Mouse (Mus musculus): Measurements from ENCODE around the gene Efhd1. TPM values are rescaled to one million over a fixed set of nuclear protein-coding genes. Genes with fewer than 3 reads are reported as not detected.

The Efhd1 gene
- total and polyA plus RNA-seq, 3 experiments, result 0.15 TPM; not detected in 2

DNA sequence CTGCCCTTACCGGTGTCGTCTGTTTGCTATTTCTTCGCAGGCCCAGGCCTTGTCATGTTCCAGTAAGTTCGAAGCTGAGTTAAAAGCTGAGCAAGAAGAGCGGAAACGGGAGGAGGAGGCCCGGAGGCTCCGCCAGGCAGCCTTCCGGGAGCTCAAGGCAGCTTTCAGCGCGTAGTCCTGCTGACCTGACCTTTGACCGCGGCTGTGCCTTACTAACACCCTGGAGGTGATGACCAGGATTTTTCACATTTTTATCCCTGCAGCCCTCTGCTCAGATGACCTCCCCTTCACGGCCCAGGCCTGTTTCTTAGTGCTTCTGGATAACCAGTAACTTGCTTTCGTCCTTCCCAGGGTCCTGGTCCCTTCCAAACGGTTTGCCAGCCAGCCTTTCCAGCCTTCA lies 45.5 kb downstream of the Efhd1 start:
- Histone ChIP-seq H3K79me2 (ENCODE audit: control insufficient read depth, insufficient read depth, low read length, poor library complexity) (no peaks in the 10 kb centered on the region), H3K27ac (ENCODE audit: control insufficient read depth, low read depth, low read length) (no peak overlapping the region), H3K36me3 (ENCODE audit: control insufficient read depth in 1 of 2, insufficient read depth in 2 of 2, low read length in 2 of 2) (no peaks in the 10 kb centered on the region), H3K9ac (ENCODE audit: control insufficient read depth, low read depth, low read length, poor library complexity, severe bottlenecking) (no peak overlapping the region), H3K9me3 (replicated peaks; ENCODE audit: insufficient read depth, low read length) (no peaks in the 10 kb centered on the region), H3K4me3 (ENCODE audit: control insufficient read depth in 1 of 2, insufficient read depth in 1 of 2, low read depth in 2 of 2, low read length in 2 of 2) (no peak overlapping the region), H3K4me1 (ENCODE audit: control insufficient read depth in 1 of 2, insufficient read depth in 2 of 2, low read length in 2 of 2) (no peaks in the 10 kb centered on the region), H3K27me3 (ENCODE audit: control insufficient read depth in 1 of 2, insufficient read depth in 2 of 2, low read length in 2 of 2) (peaks cover 2 to 5% of the 10 kb centered on the region in 2 experiments; a peak in 2 of 4 replicates)
- TF ChIP-seq NELFE (IDR thresholded peaks at IDR 0.05; ENCODE audit: low read depth, low read length) (no peak), SMC3 (IDR thresholded peaks at IDR 0.05; ENCODE audit: low read depth, low read length) (no peak), POLR2AphosphoS5 (IDR thresholded peaks at IDR 0.05; ENCODE audit: borderline replicate concordance, low read depth, low read length) (no peak)
- no peak for DNase-seq (ENCODE audit: low read depth, low spot score)

DNA sequence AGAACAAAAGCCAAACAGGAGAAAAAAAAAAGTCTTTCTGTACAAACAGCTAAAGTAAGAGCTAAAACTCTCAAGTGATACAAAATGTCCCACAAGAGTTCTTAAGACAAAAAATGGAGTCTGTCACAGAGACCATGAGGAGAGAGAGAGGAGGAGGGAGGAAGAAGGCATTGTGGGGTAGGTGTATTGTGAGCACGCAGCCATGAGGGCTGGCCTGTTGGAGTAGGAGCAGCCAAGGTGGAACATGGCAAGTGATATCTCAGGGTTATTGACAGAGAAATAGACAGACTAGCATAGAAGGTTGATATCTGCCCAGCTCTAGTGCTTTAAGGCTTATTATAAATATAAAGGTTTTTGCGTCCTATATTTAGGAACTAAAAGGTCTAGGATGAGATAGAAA lies 48.5 kb downstream of the Efhd1 start:
- Histone ChIP-seq H3K4me3 (ENCODE audit: control insufficient read depth in 1 of 2, insufficient read depth in 1 of 2, low read depth in 2 of 2, low read length in 2 of 2) (no peak overlapping the region), H3K27ac (ENCODE audit: control insufficient read depth, low read depth, low read length) (no peak overlapping the region), H3K9me3 (replicated peaks; ENCODE audit: insufficient read depth, low read length) (no peaks in the 10 kb centered on the region), H3K4me1 (ENCODE audit: control insufficient read depth in 1 of 2, insufficient read depth in 2 of 2, low read length in 2 of 2) (peaks cover 0 to 7% of the 10 kb centered on the region in 2 experiments; a peak in 3 of 4 replicates), H3K79me2 (ENCODE audit: control insufficient read depth, insufficient read depth, low read length, poor library complexity) (no peaks in the 10 kb centered on the region), H3K9ac (ENCODE audit: control insufficient read depth, low read depth, low read length, poor library complexity, severe bottlenecking) (no peak overlapping the region), H3K36me3 (ENCODE audit: control insufficient read depth in 1 of 2, insufficient read depth in 2 of 2, low read length in 2 of 2) (peaks cover 0 to 9% of the 10 kb centered on the region in 2 experiments; a peak in 2 of 4 replicates), H3K27me3 (ENCODE audit: control insufficient read depth in 1 of 2, insufficient read depth in 2 of 2, low read length in 2 of 2) (peaks cover 0 to 2% of the 10 kb centered on the region in 2 experiments; a peak in 1 of 4 replicates)
- no peak for DNase-seq (ENCODE audit: low read depth, low spot score)
- TF ChIP-seq SIN3A (IDR thresholded peaks at IDR 0.05; ENCODE audit: low read length), result no peak

DNA sequence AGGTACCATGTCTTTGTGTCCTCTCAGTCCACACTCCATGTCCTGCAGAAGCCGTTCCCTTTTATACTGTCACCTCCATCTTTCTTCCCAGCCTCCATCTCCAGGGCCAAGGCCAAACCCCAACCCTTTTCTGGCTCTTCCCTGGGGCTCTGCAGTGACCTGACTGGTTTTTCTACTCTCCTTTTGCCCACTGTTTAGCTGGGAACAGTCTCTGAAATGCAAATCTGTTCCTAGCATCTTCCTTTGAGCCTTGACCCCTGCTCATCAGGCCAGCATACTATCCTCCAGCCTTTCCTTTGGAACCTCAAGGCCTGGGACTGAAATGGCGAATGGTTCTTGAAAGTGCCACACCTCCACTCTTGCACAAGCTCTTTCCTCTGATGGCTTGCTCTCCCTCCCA lies 49.0 kb downstream of the Efhd1 start:
- H3K79me2 ChIP-seq (ENCODE audit: control insufficient read depth, insufficient read depth, low read length, poor library complexity), result no peaks in the 10 kb centered on the region
- no peak overlapping the region for H3K9ac ChIP-seq (ENCODE audit: control insufficient read depth, low read depth, low read length, poor library complexity, severe bottlenecking)
- H3K9me3 ChIP-seq (replicated peaks; ENCODE audit: insufficient read depth, low read length), result no peaks in the 10 kb centered on the region
- TF ChIP-seq USF2 (IDR thresholded peaks at IDR 0.05; ENCODE audit: borderline replicate concordance in 1 of 2, insufficient read depth in 1 of 2, low read depth in 1 of 2, low read length in 2 of 2) (no peak), JUND (IDR thresholded peaks at IDR 0.05; ENCODE audit: low read depth, low read length) (no peak), ZMIZ1 (IDR thresholded peaks at IDR 0.05; ENCODE audit: low read depth, low read length) (no peak), ZKSCAN1 (IDR thresholded peaks at IDR 0.05; ENCODE audit: low read depth, low read length) (no peak), MXI1 (IDR thresholded peaks at IDR 0.05; ENCODE audit: low read depth, low read length) (no peak), MYC (IDR thresholded peaks at IDR 0.05; ENCODE audit: low read depth, low read length) (no peak), NRF1 (IDR thresholded peaks at IDR 0.05; ENCODE audit: insufficient read depth, low read depth, low read length, poor library complexity, severe bottlenecking) (no peak), BHLHE40 (IDR thresholded peaks at IDR 0.05; ENCODE audit: borderline replicate concordance, low read depth, low read length) (no peak), MAFK (IDR thresholded peaks at IDR 0.05; ENCODE audit: borderline replicate concordance, low read depth, low read length) (no peak), ELF1 (IDR thresholded peaks at IDR 0.05; ENCODE audit: low read depth, low read length) (no peak)
- H3K27ac ChIP-seq (ENCODE audit: control insufficient read depth, low read depth, low read length), result no peak overlapping the region
- peaks cover 0 to 9% of the 10 kb centered on the region in 2 experiments; a peak in 2 of 4 replicates for H3K36me3 ChIP-seq (ENCODE audit: control insufficient read depth in 1 of 2, insufficient read depth in 2 of 2, low read length in 2 of 2)
- no peak overlapping the region for H3K4me3 ChIP-seq (ENCODE audit: control insufficient read depth in 1 of 2, insufficient read depth in 1 of 2, low read depth in 2 of 2, low read length in 2 of 2)
- H3K27me3 ChIP-seq (ENCODE audit: control insufficient read depth in 1 of 2, insufficient read depth in 2 of 2, low read length in 2 of 2), result peaks cover 0 to 2% of the 10 kb centered on the region in 2 experiments; a peak in 1 of 4 replicates
- peaks cover 0 to 7% of the 10 kb centered on the region in 2 experiments; a peak in 3 of 4 replicates for H3K4me1 ChIP-seq (ENCODE audit: control insufficient read depth in 1 of 2, insufficient read depth in 2 of 2, low read length in 2 of 2)
- DNase-seq (ENCODE audit: low read depth, low spot score), result no peak
